Mouse (Mus musculus) kidney, postnatal 14 days (tissue): ENCODE measurements at regions not wholly inside any gene's neighbourhood (a gene's known extent, or its start where the extent isn't known, plus 50 kb on each side); places are given as distances from the start of the nearest gene placed in this dataset.

Experiments used
- DNase-seq: peaks from one replicate; pipeline ENCODE4 v3.0.0; 2022; ENCODE audit warnings: mixed read lengths

GRCm38 (mm10) chr4:47630006-47630405 lies 155.5 kb downstream of the Sec61b start:
- peak; percentile 16 for DNase-seq

GRCm38 (mm10) chr4:47630427-47630826 lies 156.0 kb downstream of the Sec61b start:
- no peak for DNase-seq

GRCm38 (mm10) chr4:47638876-47639494 lies 164.5 kb downstream of the Sec61b start:
- no peak for DNase-seq

GRCm38 (mm10) chr4:47645093-47645492 lies 170.6 kb downstream of the Sec61b start:
- DNase-seq, result no peak

GRCm38 (mm10) chr4:47648701-47649100 lies 174.2 kb downstream of the Sec61b start:
- peak; percentile 3 for DNase-seq

GRCm38 (mm10) chr4:47649951-47650350 lies 175.5 kb downstream of the Sec61b start:
- DNase-seq, result no peak

- no peak for DNase-seq
Measured at GRCm38 (mm10) chr4:47651521-47651920, 177.1 kb downstream of the Sec61b start.

- DNase-seq, result no peak
Measured at GRCm38 (mm10) chr4:47653143-47653542, 178.7 kb downstream of the Sec61b start.

- no peak for DNase-seq
Measured at GRCm38 (mm10) chr4:47669519-47669918, 195.1 kb downstream of the Sec61b start.

- DNase-seq, result no peak
Measured at GRCm38 (mm10) chr4:47670476-47670875, 196.0 kb downstream of the Sec61b start.

GRCm38 (mm10) chr4:47671362-47671761 lies 196.9 kb downstream of the Sec61b start:
- DNase-seq, result no peak

GRCm38 (mm10) chr4:47681141-47681540 lies 206.7 kb downstream of the Sec61b start:
- no peak for DNase-seq

- no peak for DNase-seq
Measured at GRCm38 (mm10) chr4:47691207-47691606, 216.7 kb downstream of the Sec61b start.

- no peak for DNase-seq
Measured at GRCm38 (mm10) chr4:47692654-47693053, 218.2 kb downstream of the Sec61b start.

GRCm38 (mm10) chr4:47693221-47693620 lies 218.8 kb downstream of the Sec61b start:
- DNase-seq, result no peak

- no peak for DNase-seq
Measured at GRCm38 (mm10) chr4:47697071-47697470, 222.6 kb downstream of the Sec61b start.

GRCm38 (mm10) chr4:47698514-47698913 lies 224.1 kb downstream of the Sec61b start:
- DNase-seq, result no peak

GRCm38 (mm10) chr4:47698926-47699325 lies 224.5 kb downstream of the Sec61b start:
- DNase-seq, result no peak

- DNase-seq, result no peak
Measured at GRCm38 (mm10) chr4:47703501-47703900, 229.0 kb downstream of the Sec61b start.

- no peak for DNase-seq
Measured at GRCm38 (mm10) chr4:47704607-47705006, 230.1 kb downstream of the Sec61b start.

GRCm38 (mm10) chr4:47707966-47708365 lies 233.5 kb downstream of the Sec61b start:
- no peak for DNase-seq

- DNase-seq, result no peak
Measured at GRCm38 (mm10) chr4:47713387-47713786, 238.9 kb downstream of the Sec61b start.

- DNase-seq, result peak; percentile 2
Measured at GRCm38 (mm10) chr4:47724331-47725004, 250.0 kb downstream of the Sec61b start.

- DNase-seq, result no peak
Measured at GRCm38 (mm10) chr4:47725005-47725340, 250.5 kb downstream of the Sec61b start.
